Mouse (Mus musculus) spleen, postnatal 14 days (tissue): ENCODE measurements around the gene Plcd1.

Source experiments
- DNase-seq, 2 experiments: peaks; one replicate each; pipeline ENCODE4 v3.0.0; 2021 to 2022; ENCODE audit warnings: low spot score in 2 of 2

Plcd1 gene

GRCm38 (mm10) chr9:119055336-119055735 is 38.0 kb downstream of the Plcd1 start:
- no peak for DNase-seq

DNA sequence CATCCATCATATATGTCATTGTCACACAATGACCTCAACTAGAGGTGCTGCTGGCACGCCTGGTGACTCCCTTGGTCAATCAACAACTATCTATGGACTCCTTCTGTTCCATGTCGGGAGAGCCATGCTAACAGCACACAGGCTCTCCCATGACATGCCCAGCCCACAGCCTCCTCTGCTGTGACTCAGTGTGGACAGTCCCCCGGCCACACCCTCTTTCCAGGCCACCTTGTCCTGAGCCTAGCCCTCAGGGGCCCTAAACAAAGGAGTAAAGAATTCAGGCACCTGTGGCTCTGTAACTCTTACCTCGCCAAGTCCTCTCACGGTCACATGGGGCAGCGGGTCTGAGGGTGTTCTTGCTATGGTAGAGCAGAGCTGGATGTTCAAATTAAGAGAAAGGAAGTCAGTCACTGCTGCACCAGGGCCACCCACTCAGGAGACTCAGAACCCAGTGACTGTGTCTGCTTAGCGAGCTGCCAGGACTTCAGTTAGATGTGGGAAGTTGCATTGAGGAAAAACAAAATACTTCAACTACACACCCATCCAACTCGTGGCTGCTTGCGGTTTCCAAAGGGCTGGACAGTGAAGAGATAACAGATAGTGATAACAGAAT is 39.2 kb downstream of the Plcd1 start:
- DNase-seq = no peak

DNA sequence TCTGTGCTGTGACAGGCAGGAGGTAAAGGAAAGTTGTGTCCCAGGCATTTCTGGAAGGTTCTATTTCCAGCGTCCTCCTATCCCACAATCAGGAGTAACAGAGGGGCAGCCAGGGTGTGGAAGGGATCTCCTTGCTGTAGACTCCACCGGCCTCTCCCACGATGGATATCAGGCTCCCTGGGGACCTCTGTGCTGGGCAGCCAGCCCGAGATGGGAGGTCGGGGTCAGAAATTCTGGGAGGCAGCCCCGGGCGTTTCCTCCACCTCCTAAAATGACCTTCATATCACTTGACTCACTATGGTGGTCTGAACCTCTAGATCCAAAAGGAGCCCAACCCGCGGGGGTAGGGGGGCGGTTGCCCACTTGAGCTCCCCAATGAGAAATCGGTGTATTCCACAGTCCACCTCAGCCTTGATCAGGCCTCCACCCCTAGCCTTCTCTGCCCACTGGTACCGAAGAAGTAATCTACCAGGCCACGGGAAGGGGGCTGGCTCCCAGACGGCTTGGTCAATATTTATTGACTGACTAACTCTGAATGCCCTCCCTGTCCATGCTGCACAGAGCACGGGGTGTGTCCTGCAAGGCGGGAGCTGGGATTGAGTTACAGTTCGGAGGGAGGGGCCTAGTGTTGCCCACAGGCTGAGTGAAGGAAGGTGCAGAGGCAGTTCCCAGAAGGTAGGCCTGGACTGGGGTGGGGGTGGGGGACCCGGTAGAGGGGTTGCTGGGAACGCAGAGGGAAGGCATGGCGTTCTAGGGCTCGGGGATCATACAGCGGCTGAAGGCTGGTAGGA is 41.0 kb downstream of the Plcd1 start, which contains the start of gene Vill:
Gene Vill (plus strand): TSS at position 625 of the 791 bp plus-strand sequence.
- no peak for DNase-seq

- no peak for DNase-seq
Measured at GRCm38 (mm10) chr9:119051158-119051557, 42.1 kb downstream of the Plcd1 start.

- no peak for DNase-seq
Measured at GRCm38 (mm10) chr9:119048182-119048903, 45.0 kb downstream of the Plcd1 start.

DNA sequence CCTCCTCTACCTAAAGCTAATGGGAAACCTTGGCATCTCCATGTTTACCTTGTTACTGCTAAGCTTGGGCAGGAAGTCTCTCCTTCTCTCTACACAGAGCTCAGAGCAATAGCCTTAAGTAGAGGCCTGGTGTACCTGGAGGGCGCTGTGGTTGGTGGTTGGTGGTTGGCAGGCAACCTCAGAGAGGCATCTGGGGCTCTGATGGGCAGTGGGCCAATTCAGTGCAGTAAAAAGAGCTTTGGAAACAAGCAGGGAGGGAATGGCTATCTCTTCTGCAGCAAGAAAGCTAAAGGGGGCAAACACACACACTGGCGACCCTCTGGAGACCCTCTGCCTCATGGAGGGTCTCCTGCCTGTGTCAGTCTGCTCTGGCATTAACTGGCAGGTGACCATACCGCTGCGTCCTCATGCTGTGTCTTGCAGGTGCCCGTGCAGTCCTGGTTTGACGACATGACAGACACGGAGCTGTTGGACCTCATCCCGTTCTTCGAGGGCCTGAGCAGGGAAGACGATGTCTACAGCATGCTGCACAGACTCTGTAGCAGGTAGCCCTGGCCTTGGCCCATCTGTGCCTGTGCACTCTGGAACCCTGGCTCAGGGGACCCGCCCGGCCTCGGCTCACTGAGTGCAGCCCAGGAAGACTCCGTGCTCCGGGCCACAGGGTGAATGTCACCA is 53.1 kb downstream of the Plcd1 start:
- no peak for DNase-seq

DNA sequence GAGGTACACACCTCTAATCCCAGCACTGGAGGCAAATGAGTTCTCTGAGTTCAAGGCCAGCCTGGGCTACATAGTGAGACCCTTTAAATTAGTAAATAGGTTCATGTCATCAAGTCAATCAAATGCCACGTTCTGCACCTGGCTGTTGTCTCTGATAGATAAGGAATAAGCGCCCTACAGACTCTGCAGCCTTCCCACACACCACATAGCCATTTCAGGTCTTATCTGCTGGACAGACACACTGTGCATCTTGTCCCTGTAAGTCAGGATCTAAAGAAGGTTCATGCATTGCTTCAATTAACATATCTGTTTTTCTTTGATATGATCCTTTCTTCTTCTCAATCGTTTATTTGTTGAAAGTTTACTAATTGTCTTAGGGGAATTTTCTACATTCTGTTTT is 54.7 kb downstream of the Plcd1 start:
- DNase-seq = no peak

DNA sequence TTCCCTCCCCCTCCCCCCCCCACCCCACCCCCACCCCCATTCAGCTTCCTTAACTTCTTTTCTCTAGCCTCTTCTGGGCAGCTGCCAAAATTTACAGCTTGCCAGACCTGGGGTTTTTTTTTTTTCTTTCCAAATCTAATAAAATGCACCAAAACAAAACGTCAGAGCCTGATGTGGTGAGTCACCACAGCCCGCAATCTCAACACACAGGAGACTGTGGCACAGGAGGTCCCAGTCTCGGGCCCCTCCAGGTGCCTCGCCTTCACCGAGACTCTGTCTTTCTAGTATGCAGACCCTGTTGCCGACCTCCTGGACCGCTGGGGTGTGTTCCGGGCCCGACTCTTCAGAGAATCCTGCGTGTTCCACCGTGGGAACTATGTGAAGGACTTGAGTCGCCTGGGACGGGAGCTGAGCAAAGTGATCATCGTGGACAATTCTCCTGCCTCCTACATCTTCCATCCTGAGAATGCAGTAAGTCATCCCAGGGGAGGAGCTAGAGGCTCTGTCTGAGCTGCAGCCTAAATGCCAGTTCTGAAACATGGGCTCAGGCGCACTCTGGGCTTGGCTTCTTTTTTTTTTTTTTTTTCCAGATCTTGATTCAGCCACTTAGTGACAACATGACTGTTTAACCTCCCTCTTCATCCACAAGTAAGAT is 56.1 kb downstream of the Plcd1 start:
- no peak for DNase-seq

GRCm38 (mm10) chr9:119035836-119036235 is 57.5 kb downstream of the Plcd1 start:
- DNase-seq = no peak

GRCm38 (mm10) chr9:119034676-119035665 is 58.3 kb downstream of the Plcd1 start:
- no peak for DNase-seq

GRCm38 (mm10) chr9:119034069-119034468 is 59.2 kb downstream of the Plcd1 start:
- DNase-seq = no peak

GRCm38 (mm10) chr9:119033111-119033921 is 60.0 kb downstream of the Plcd1 start:
- DNase-seq = no peak

DNA sequence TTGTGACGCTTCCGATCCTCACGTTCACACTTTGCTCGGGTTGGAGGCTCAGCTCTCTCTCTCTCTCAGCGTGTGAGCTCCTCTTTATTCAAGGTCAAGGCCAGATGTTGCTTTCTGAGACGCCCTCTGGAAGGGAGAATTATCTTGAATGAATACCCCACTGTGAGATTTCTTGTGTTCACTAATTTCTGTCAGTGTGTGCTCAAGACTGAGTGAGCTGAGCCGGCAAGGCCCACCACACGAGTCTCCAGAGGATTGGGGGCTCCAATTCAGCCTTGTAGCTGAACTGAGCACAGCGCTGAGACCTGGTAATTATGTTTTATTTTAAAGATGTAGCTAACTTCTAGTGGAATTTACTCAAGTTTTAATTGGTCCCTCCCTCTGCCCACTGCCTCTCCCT is 60.8 kb downstream of the Plcd1 start:
- no peak for DNase-seq

GRCm38 (mm10) chr9:119031772-119032171 is 61.5 kb downstream of the Plcd1 start:
- DNase-seq = no peak

DNA sequence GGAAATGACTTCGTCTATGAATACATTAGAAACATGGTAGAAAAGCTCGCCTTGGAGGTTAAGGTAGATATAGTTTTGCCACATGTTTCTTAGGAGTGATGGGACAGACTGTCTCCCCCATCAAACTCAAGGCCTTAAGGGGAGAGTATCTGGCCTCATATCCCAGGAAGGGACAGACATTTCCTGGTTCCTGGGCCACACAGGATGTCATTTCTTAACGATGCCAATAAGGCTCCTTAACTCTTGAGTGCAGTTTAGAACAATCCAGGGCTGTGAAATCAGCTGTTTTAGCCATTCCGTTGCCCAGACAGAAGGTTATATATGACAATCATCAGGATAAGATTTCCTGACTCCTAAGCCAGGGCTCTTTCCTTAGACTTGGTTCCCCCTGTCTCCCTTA is 62.3 kb downstream of the Plcd1 start:
- no peak for DNase-seq

- DNase-seq = peak in 1 of 2 experiments; percentile 14
Measured at GRCm38 (mm10) chr9:119029568-119029967, 63.7 kb downstream of the Plcd1 start.

DNA sequence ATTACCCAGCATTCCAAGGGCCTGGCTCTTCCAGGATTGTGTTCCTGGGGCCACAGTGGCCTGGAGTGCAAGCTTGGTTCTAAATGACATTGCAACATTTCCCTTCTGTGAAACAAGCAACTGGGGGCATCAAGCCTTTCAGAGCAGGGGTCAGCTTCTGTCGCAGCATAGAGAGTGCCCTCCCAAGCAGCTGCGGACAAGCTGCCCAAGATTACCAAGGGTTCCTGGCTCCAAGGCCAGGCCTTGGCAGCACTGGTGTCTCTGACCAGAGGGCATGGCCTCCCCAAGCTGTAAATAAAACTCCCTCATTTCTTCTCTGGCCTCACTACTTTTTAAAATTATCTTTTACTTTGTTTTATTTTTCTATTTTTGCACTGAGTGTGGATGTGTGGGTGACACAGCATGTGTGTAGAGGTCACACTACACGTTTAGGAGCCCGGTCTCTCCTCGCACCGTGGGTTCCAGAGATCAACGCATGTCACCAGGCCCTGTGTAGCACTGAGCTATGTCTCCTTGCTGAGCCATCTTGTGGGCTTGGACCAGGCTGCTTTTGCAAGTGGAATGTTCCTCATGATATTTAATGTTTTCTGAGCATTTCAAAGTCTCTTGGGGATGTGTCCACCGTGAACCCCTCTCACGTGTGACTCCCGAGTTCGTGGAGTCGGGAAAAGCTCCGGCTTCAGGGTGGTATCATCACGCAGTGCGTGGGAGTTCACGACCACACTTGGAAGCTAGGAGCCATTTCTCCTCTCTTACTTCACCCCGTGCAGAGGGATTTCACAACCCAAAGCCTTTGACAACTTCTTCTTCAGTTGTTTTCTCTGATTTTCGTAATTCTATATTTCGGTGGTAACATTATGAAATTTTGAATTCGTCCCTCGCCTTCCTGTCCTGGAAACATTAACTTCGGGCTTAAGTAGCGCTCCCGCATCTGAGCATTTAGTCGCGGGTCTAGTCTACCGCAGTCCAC is 64.8 kb downstream of the Plcd1 start:
- no peak for DNase-seq

- DNase-seq = no peak
Measured at GRCm38 (mm10) chr9:119027337-119027736, 66.0 kb downstream of the Plcd1 start.
